Mouse (Mus musculus): Measurements from ENCODE around the gene Pax7.
A peak's percentile ranks its signal among the peaks of the same experiment; 100 is the strongest.

The Pax7 gene

DNA sequence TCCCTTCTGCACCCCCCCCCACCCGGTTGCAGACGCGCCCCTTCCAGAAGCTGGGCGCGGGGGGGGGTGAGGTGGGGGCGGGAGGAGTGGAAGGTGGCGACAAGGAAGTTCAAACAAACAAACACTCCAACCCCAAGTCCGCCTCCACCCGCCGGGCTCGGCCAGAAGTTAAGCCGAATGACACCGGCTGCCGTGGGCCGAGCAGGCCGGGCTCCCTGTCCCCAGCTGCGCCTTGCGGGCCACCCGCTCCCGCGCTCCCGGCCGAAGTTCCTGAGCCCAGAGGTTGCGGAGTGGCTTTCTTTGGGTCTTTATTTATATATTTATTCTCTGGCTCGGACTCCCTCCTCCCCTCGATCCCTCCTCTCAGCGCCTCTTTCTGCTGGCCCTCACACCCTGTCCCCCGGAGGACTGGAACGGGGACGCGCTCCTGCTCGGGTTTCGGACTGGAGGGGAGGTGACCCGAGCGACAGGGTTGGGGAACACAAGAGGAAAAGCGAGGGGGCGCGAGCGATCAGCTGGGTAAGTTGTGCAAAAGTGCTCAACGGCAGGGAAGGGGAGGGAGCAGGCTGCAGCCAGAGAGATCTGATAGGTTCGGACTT lies at the start of gene Pax7:
Gene Pax7, minus strand, starts transcription at position 493 of the 599 bp plus-strand sequence.
- DNase-seq (ENCODE audit: low spot score in 2 of 2) = peak in 1 of 2 experiments; percentile 47

DNA sequence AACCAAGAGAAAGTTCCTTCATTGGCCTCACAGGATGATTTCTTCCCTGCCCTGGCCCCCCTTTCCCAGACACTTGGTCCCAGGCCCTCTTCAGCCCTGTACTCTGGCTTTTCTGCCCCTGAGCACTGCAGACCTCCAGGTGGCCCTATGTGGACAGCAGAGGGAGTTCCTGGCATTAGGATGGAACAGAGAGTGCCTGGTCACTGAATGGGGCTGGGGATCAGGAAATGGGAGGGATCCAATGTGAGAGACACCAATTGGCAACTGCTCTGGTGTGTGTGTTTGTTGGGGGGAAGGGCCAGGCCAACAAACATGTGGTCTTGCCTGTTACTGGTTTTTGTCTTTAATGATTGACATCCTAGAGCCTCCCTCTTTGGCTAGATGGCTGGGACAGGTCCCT lies 48.5 kb upstream of the Pax7 start:
- no peak for DNase-seq (ENCODE audit: low spot score in 2 of 2)

DNA sequence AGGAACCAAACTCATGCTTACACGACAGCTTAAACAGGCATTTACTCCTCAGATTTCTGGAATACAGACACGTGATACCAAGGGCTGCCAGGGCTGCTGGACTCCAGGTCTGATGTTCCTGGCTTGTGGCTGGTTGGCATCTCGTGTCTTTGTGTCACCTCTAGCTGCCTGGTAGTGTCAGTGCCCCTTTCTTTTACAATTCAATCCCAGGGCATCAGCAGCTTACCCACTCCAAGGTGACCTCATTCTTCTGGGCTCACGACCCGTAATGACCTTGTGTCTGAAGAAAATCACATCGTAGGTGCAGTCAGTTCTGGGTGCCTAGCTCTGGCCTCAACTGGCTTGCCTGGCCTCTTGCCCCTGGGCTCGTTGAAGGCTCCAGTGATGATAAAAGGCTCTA lies 46.0 kb upstream of the Pax7 start:
- no peak for DNase-seq (ENCODE audit: low spot score in 2 of 2)

- DNase-seq (ENCODE audit: low spot score in 2 of 2) = no peak
Observed at GRCm38 (mm10) chr4:139878443-139878842, 45.1 kb upstream of the Pax7 start.

- DNase-seq (ENCODE audit: low spot score in 2 of 2) = peak; percentile 48 to 73
Observed at GRCm38 (mm10) chr4:139877269-139877668, 43.9 kb upstream of the Pax7 start.

GRCm38 (mm10) chr4:139872595-139872994 lies 39.3 kb upstream of the Pax7 start:
- peak in 1 of 2 experiments; percentile 37 for DNase-seq (ENCODE audit: low spot score in 2 of 2)

DNA sequence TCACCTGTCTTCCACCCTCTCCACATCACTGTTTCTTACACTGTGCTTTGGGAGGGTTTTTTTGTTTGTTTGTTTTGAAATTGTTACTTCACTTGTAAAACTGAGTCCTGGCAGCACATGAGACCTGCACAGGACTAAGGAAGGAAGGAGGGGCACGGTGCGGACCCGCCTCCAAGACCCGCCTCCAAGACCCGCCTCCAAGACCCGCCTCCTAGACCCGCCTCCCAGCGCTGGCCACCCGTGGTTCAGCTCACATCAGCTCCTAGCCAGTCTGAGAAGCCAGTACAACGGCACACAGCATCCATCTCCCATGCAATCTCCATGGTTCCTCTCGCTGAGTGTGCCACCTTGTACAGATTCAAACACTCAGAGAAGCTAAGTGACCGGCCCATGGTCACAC lies 38.4 kb upstream of the Pax7 start:
- no peak for DNase-seq (ENCODE audit: low spot score in 2 of 2)

GRCm38 (mm10) chr4:139863218-139863617 lies 29.9 kb upstream of the Pax7 start:
- no peak for DNase-seq (ENCODE audit: low spot score in 2 of 2)

- peak; percentile 36 to 82 for DNase-seq (ENCODE audit: low spot score in 2 of 2)
Observed at GRCm38 (mm10) chr4:139858635-139859176, 25.4 kb upstream of the Pax7 start.

- DNase-seq (ENCODE audit: low spot score in 2 of 2) = no peak
Observed at GRCm38 (mm10) chr4:139852219-139853035, 19.1 kb upstream of the Pax7 start.

DNA sequence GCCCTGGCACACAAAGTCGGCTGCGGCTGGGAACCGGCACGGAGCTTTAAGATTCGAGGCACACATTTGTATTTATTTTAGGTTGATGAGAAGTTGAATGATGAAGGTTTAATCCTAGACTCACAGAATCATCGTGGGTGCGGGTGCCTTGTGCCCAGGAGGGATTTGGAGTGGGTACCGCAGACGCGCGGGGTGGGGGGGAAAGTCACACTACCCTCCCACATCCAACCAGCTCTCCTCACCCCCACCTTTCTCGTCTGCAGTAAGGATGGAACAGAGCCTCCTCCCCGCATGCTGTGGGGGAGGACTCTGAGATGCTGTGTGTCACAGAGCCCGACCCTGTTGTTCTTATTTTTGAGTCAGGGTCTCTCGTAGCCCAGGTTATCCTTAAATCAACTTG lies 18.1 kb upstream of the Pax7 start:
- DNase-seq (ENCODE audit: low spot score in 2 of 2) = no peak

DNA sequence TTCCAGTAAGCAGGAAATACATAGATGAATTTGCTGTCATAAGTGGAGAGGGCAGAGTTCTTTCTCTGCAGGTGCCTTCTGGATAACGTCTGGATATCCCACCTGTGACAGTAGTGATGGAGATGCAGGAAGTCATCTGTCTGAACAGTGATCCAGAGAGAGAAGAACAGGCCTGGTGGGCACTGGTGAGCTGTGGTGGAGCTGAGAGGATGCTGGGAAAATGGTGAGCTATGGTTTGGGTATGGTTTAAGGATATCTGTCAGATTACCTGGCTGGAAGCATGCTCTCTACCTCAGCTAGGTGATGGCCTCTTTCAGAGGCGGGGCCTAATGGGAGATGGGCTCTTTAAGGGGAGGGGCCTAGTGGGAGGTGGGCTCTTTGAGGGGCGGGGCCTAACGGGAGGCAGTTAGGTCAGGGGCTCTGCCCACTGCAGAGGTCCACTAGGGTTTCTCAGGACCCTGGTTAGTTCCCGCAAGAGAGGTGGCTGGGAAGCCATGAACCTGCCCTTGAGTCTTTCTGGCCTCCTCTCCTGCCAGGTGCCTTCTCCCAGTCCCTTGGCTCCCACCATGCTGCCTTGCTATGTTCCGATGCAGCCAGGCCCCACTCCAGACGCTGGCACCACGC lies 17.3 kb upstream of the Pax7 start:
- DNase-seq (ENCODE audit: low spot score in 2 of 2) = no peak

DNA sequence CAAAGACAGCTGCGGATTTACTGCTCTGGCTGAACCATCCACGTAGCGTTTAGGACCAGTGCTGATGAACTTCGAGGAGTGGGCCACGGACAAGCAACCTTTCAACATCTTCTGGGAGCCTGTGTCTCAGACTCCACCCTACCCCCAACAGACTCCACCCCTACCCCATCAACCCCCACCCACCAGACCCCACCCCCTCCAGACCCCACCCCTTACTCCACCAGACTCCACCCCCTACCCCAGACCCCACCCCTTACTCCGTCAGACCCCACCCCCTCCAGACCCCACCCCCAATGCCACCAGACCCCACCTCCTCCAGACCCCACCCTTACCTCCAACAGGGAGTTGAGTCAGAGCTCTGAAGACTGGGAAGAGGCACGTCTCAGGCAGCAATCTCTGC lies 10.1 kb upstream of the Pax7 start:
- DNase-seq (ENCODE audit: low spot score in 2 of 2) = no peak

DNA sequence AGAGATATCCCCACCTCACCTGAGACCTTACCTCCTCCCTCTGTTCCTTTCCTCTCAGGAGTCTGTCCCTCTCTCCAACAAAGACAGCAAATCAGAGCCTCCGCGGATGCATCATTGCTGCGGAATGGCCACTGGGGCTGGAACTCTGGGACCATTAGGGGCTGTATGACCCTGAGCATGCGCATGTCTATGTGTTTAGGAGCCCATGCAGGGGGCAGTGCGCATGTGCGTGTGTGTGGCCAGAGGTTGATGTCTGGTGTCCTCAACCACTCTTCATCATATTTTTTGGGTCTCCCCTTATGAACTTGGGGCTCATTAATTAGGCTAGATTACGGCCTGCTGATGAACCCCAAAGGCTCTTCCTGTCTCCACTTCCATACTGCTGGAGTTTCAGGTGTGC lies 9.6 kb upstream of the Pax7 start:
- no peak for DNase-seq (ENCODE audit: low spot score in 2 of 2)

GRCm38 (mm10) chr4:139840939-139841500 lies 7.7 kb upstream of the Pax7 start:
- DNase-seq (ENCODE audit: low spot score in 2 of 2) = no peak

GRCm38 (mm10) chr4:139840442-139840841 lies 7.1 kb upstream of the Pax7 start:
- no peak for DNase-seq (ENCODE audit: low spot score in 2 of 2)

- DNase-seq (ENCODE audit: low spot score in 2 of 2) = no peak
Observed at GRCm38 (mm10) chr4:139836681-139837080, 3.4 kb upstream of the Pax7 start.

DNA sequence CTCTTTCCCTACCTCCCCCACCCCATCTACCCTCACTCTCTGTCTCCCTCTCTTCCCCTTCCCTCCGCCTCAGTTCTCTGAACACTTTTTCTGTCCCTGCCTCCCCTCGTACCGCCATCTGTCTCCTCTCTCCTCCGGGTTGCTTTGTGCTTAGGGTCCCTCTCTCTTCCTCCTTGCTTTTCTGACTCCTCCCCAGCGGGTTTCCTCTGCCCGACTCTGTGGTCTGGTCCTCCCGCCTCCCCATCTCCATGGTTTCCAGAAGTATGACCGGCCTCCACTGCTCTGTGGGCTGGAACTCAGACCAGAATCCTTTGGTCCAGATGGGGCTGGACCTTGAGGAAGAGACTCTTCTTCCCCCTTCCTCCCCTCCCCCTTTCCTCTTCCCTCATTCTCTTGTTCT lies 2.9 kb upstream of the Pax7 start:
- DNase-seq (ENCODE audit: low spot score in 2 of 2) = no peak

GRCm38 (mm10) chr4:139833817-139834401 lies 581 bp upstream of the Pax7 start:
- DNase-seq (ENCODE audit: low spot score in 2 of 2) = no peak

- DNase-seq (ENCODE audit: low spot score in 2 of 2) = no peak
Observed at GRCm38 (mm10) chr4:139832281-139833035, 870 bp downstream of the Pax7 start.

All from urinary bladder, adult 18-20 months (tissue).